Mouse (Mus musculus): ENCODE results near the gene Epor. TPM values are rescaled to one million over a fixed set of nuclear protein-coding genes. Genes with fewer than 3 reads are reported as not detected.
A peak's percentile ranks its signal among the peaks of the same experiment; 100 is the strongest.

The Epor gene
- total RNA-seq, 2 experiments from 2014 or later = 3.1 to 4.0 TPM

- intact Hi-C loops (cut with DNase I) = no loop called here
- DNase-seq = no peak
Measured at GRCm38 (mm10) chr9:21969304-21969703, 6.0 kb upstream of the Epor start.

- no peak for DNase-seq
- intact Hi-C loops (cut with DNase I) = no loop called here
Measured at GRCm38 (mm10) chr9:21968883-21969282, 5.6 kb upstream of the Epor start.

DNA sequence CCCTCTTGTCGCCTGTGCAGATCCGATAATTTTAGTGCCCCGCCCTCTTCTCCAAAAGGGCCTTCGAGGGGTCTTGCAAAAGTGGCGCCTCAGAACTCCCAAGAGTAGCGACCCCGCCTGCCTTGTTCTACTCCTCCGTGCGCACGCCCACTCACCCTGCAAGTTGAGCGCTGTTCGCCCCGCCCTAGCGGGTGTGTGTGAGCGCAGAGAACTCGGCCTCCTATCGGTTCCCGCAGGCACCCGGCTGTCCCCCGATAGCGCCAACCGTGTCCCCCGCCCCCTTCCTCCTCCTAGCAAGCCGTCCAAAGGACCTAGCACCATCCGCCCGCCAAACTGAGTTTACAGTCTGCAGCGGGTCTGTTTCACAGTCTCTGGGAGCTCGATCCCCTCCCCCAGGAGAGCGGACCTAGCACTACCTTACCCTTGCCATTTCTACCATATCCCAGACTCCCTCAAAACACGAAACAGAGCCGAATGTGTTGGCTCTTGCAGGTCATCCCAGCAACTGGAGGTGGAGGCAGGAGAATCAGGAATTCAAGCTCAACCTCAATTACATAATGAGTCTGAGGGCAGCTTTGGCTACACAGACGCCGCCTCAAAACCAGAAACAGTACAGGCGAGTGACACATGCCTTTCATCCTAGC is 768 bp downstream of the Epor start:
- DNase-seq = peak; percentile 72 to 76
- intact Hi-C loops (cut with DNase I) = no loop called here

DNA sequence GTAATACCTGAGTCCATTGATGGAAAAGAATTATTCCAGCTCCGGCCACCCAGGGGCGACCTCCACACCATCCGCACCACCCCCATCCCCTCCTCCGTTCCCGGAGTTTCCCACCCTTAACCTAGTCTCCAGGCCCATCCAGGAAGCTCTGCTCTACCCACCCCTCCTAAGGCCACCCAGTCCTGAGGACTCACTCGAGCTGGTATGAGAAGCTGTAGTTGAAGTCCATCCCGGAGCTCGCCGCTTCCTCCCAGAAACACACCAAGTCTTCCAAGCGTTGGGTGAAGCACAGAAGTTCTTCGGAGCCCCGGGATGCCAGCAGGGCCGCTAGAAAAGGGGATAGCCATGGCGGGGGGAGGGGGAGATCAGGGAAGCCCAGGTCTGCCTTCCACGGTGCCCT is 1.3 kb downstream of the Epor start:
- DNase-seq = peak in 1 of 2 experiments; percentile 30
- intact Hi-C loops (cut with DNase I) = no loop called here

- no peak for DNase-seq
- intact Hi-C loops (cut with DNase I) = no loop called here
Measured at GRCm38 (mm10) chr9:21961366-21961980, 1.8 kb downstream of the Epor start.

DNA sequence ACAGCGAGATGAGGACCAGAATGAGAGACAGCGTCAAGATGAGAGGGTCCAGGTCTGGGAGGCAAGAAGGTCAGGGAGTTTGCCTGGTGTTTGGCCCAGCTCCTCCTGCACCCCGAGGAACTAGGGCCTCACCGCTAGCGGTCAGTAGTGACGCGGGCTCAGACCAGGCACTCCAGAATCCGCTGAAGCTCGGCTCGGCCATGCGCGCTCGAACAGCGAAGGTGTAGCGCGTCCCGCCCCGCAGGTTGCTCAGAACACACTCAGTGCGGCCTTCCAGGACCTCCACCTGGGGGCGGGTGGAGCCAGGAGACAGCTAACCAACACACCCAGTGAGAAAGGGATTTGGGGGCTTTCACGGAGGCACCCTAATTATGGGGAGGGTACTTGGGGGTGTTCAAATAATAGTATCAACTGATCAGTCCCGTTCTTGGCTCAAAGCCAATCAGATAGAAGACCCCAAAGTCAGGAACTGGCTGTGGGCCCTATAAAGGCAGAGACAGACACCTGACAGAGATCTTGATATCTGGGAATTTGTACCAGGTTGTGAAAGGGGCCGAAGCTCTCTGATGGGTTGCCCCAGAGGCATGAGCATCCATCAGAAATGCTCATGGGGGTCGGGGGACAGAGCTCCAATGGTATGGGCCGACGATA is 2.6 kb downstream of the Epor start:
- intact Hi-C loops (cut with DNase I) = no loop called here
- DNase-seq = no peak

DNA sequence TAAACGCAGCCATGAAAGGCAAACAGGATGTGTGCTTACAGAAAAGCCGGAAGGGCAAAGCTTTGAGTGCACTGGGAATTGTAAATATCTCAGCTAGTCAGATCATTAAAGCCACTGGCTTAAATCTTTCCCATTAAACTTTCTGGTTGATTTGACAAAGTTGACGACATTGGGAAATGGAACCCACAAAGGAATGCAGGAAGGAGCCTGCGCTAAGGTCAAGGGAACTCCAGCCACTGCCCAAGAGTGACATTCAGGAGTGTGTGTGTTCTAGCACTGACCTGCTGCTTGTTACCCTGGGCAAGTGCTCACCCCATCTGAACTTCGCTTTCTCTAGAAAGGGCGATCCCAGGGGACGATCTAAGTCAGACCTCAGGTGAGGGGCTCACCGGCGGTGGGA is 3.2 kb downstream of the Epor start:
- intact Hi-C loops (cut with DNase I) = no loop called here
- DNase-seq = no peak

DNA sequence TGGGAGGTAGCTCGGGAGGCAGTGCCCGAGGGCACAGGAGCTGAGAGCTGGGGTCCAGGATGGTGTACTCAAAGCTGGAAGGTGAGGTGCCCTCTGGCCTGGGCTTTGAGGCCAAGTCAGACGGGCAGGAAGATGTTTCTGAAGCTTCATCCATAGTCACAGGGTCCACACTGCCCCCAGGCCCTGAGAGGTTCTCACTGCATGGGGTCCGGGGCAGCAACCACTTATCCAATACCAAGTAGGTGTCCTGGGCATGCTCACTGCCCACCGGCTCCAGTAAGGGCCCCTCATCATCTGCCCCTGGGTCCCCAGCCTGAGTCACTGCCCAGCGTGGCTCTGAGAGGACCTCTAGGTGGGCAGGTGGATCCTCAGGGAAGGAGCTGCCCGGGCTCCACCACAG is 4.1 kb downstream of the Epor start:
- intact Hi-C loops (cut with DNase I) = no loop called here
- no peak for DNase-seq

GRCm38 (mm10) chr9:21958372-21958771 is 4.9 kb downstream of the Epor start:
- intact Hi-C loops (cut with DNase I) = no loop called here
- DNase-seq = no peak

- peak; percentile 99 to 100 for DNase-seq
- intact Hi-C loops (cut with DNase I) = no loop called here
Measured at GRCm38 (mm10) chr9:21955570-21956281, 7.6 kb downstream of the Epor start, which contains the start of gene Swsap1. Gene Swsap1, plus strand, starts transcription at chr9:21955755.

- no peak for DNase-seq
- intact Hi-C loops (cut with DNase I) = no loop called here
Measured at GRCm38 (mm10) chr9:21955225-21955569, 8.1 kb downstream of the Epor start.

DNA sequence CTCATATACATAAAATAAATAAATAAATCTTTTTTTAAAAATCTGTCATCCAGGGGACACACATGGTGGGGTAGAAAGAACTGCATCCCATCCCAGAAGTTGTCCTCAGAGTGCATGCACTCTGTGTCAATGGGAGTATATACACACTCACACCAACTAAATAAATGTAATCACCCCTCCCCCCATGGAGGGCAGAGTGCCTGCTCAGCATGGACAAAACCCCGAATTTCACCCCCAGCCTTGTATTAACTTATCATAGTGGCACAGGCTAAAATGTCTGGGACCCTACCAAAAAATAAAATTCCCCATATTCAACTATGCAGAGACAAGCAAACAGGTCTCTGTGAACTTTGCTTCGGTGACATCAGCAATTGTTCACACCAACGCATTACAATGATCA is 8.7 kb downstream of the Epor start:
- DNase-seq = no peak
- intact Hi-C loops (cut with DNase I) = no loop called here

DNA sequence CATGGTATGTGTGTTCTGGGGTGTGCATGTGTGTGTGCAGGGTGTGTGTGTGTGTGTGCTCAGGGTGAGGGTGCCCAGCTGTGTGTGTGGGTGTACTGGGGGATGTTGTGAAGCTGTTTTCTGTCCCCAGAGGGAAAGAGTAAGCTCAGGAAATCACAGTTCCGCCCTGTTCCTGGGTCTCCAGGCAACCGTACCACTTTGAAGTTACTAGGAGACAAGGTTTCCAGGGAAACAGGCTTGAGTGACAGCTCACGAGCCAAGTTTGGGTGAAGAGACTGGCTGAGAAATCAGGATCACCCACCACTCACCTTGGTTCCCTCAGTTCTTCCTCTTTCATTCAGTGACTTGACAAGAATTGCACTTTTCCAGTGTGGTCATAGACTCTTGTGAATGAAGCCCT is 9.7 kb downstream of the Epor start:
- no peak for DNase-seq
- intact Hi-C loops (cut with DNase I) = no loop called here

DNA sequence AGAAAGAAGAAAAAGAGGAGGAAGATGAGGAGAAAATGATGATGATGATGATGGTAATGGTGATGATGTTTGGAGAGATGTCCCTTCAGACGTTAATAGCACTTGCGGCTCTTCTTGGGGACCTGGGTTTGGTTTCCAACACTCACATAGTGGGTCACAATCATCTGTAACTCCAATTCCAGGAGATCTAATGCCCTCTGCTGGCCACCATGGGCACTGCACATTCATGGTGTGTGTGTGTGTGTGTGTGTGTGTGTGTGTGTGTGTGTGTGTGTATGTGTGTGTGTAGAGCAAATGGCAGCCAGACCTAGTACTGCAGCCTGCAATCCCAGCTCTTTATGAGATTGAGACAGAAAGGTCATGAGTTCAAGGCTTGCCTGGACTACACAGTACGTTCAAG is 11.3 kb downstream of the Epor start:
- intact Hi-C loops (cut with DNase I) = no loop called here

GRCm38 (mm10) chr9:21950322-21950721 is 13.0 kb downstream of the Epor start:
- intact Hi-C loops (cut with DNase I) = no loop called here
- DNase-seq = peak; percentile 77 to 90

More for the DNA sequence above, 11.3 kb downstream of the Epor start:
- DNase-seq = no peak

GRCm38 (mm10) chr9:21948790-21949189 is 14.5 kb downstream of the Epor start:
- intact Hi-C loops (cut with DNase I) = no loop called here
- DNase-seq = no peak

DNA sequence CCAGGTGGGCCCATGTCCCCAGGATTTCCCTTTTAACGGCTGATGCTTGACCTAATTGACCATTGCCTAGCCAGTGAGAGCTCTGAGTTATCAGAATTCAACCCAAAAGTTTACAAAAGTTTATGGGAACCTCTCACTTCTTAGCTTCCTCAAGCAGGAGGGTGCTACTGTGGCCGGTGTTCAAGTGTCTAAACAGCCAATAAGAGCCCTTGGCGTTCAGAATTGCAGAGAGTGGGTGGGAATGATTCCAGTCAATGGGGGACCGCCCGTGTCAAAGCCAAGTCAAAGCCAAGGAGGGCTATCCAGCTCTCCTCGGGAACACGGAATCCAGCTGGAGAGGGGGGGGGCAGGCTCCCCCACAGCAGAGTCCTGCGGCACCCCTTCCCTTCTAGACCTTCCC is 15.2 kb downstream of the Epor start:
- no peak for DNase-seq
- intact Hi-C loops (cut with DNase I) = no loop called here

GRCm38 (mm10) chr9:21947540-21948130 is 15.7 kb downstream of the Epor start:
- no peak for DNase-seq
- intact Hi-C loops (cut with DNase I) = no loop called here

DNA sequence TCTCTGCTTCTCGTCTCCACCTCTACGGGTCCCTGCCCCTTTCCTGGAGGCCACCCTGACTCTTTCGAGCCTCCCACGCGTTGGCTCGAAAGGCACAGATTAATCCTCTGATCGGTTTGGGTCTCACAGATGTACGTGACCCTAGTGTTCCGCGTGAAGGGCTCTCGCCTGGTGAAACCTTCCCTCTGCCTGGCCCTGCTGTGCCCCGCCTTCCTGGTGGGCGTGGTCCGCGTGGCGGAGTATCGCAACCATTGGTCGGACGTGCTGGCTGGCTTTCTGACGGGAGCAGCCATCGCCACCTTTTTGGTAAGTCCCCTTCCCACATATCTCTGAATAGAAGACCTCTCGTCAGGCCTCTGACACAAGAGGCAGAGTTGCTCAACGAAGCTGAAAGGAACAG is 19.0 kb downstream of the Epor start:
- intact Hi-C loops (cut with DNase I) = no loop called here
- DNase-seq = no peak

GRCm38 (mm10) chr9:21943638-21944037 is 19.7 kb downstream of the Epor start:
- DNase-seq = no peak
- intact Hi-C loops (cut with DNase I) = no loop called here

DNA sequence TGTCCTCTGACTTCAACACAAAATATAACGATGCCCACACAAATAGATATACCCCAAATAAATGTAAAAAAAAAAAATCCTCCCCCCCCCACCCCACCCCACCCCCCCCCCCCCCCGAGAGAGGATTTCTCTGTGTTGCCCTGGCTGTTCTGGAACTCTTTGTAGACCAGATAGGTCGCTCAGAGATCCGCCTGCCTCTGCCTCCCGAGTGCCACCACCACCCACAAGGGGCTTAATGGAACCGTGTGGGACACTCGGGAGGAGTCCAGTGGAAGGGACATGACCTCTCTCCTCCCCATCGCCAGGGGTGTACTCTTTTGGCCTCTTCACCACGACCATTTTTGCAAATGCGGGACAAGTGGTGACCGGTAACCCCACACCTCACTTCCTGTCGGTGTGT is 20.3 kb downstream of the Epor start:
- no peak for DNase-seq
- intact Hi-C loops (cut with DNase I) = no loop called here

Measured in heart, postnatal 10 days (tissue).